Mouse (Mus musculus) fat pad, adult 2 months (tissue): ENCODE measurements around the gene Rad51b.
A peak's percentile ranks its signal among the peaks of the same experiment; 100 is the strongest.

Experiments used
- DNase-seq: peaks from one replicate; pipeline ENCODE4 v3.0.0-alpha.2; 2011; ENCODE audit warnings: low read depth, low spot score; ENCODE audit errors: extremely low read depth

Gene Rad51b

GRCm38 (mm10) chr12:79814312-79815091 is 517.4 kb downstream of the Rad51b start:
- DNase-seq = no peak

DNA sequence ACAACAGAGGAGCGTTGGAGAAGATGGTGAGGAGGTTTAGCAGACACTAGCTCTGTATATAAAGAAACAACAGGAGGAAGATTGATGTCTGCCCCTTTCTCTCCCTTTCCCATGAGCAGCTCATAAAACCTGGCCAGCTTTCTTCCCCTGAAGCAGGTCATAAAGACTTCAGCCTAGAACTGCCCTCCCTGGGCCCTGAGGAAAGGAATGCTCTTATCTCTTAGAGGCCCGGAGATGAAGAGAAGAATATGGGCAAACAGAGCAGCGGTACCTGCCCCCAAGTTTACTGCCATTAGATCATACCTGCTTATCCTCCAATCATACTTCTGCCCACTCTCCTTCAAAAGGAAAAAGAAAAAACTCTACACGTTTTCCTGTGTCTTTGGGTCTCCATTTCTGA is 519.2 kb downstream of the Rad51b start:
- no peak for DNase-seq

GRCm38 (mm10) chr12:79820228-79820958 is 523.3 kb downstream of the Rad51b start:
- DNase-seq = no peak

GRCm38 (mm10) chr12:79821901-79822300 is 524.8 kb downstream of the Rad51b start:
- DNase-seq = peak; percentile 88

- DNase-seq = no peak
Observed at GRCm38 (mm10) chr12:79822401-79822800, 525.3 kb downstream of the Rad51b start.

DNA sequence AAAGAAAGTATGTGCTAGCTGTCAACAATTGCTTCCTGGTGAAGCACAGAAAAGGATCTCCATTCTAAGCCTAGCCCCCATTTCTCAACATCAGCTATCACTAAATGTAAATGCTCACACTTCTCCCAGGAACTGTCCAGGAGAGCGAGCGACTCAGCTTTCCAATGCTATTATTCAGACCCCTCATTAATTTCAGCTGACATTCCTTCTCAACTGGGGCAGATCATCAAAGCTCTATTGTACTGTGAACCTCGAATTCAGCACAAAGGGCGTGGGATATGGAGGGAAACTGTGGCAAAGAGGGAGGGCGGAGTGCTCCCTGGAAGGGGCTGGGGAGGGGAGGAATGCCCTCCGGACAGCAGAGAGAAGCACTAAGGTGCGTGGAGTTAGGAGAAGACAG is 528.8 kb downstream of the Rad51b start:
- DNase-seq = no peak

GRCm38 (mm10) chr12:79827233-79827692 is 530.2 kb downstream of the Rad51b start:
- no peak for DNase-seq

GRCm38 (mm10) chr12:79827735-79828134 is 530.7 kb downstream of the Rad51b start:
- no peak for DNase-seq

DNA sequence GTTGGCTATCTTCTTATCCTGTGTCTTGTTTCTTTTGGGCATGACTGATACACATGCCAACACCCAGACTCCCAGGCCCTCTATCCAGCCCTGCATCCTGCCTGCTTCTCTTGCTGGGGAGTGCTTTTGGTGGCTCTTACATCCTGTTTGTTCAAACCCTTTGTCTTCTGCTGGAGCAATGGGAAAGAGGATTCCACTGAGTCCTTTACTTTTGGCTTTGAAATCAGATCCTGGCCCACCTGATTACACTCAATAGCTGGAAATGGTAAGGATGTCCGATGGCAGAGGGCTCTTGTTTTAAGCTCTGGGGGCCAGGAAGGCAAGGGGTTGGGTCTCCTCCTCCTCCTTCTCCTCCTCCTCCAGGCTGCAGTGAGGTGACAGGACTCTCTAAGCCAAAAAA is 533.6 kb downstream of the Rad51b start:
- no peak for DNase-seq

GRCm38 (mm10) chr12:79832611-79833010 is 535.5 kb downstream of the Rad51b start:
- DNase-seq = no peak

DNA sequence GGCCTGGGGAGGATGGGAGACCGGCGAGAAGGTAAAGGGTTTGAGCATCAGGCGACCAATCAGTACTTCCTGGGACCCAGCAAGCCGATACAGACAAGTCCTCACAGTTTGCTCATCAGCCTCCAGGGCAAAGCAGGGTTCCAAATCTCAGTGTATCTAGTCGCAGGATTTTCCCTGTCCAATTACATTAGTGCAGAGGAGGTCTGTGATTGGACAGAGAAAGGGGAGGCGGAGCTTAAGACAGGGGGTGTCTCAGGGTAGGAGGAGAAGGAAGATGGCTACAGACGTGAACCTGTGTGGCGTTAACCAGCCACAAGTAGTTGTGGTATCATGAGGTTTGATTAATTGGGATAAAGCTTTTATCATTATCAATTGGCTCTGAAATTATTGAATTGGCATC is 538.4 kb downstream of the Rad51b start:
- no peak for DNase-seq

GRCm38 (mm10) chr12:79838181-79838961 is 541.3 kb downstream of the Rad51b start:
- peak; percentile 55 for DNase-seq

DNA sequence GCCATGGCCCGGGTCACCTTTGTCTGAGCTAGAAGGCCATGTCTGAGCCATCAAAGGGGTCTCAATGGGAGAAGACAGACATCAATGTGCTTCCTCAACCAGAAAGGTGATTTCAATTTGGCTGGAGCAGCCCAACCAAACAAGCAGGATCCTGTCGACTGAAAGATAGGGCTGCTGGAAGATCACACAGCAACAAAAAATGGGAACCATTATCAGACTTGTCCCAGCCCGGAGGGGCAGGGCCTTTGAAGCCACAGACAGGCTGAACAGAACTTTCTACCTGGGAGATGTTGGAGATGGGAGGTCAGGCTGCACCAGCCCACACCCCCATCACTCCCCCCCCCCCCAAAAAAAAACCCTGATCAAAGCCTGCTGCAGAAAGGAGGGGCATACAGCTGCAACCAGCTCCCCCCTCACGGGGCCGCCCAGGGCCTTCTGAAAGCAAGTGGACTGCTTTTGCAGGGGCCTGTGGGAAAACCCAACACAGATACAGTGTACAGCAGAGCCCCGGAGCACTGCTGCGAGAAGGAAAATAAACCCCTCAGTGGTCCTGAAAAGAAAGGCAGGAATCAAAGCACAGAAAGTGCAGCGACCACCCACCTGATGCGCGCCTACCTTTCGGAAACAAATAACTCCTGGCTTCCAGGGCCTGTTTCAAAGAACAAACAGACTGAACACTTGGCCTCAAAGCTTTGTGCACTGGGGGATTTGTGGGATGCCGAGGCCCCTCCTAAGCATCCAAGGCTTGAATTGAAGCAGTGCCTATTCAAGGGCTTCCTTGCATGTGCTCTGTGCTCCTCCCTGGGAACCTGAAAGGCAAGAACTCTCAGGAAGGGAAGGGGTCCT is 542.2 kb downstream of the Rad51b start:
- DNase-seq = no peak

GRCm38 (mm10) chr12:79840465-79840864 is 543.4 kb downstream of the Rad51b start:
- no peak for DNase-seq

GRCm38 (mm10) chr12:79841248-79841647 is 544.2 kb downstream of the Rad51b start:
- no peak for DNase-seq

DNA sequence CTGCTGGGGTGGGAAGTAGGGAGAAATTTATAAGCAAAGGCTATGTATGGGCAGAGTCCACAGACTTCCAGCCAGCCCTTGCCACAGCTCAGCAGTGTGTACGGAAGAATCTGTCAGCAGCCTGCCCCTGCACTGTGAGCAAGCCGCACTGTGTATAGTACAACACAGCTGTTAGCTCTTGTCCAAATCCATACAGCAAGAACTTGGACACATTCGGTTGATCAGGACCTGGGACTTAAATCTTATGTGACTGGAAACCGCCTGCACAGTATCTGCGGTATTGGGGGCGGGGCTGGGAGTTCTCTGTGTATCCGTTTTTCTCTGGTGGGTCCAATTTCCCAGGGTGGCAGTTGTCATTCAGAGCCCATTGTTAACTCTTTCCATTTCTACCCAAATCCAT is 545.2 kb downstream of the Rad51b start:
- DNase-seq = no peak

DNA sequence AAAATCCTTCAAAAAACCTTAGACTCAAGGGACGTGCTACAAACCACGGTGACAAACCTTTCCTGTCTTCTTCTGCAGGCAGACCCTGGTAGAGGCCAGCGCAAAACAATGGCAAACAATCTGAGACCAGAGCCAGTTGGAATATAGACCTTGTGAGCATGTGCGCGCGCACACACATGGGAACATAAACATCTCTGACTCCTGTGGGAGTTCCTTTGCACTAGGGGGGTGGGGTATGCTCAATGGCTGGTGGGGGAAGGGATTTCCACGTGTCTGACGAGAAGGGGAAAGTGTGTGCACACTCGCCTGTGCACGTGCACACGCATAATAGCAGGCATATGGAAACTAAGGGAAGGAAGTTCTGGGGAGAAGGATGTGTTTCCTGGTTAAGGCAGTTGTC is 545.9 kb downstream of the Rad51b start:
- no peak for DNase-seq

DNA sequence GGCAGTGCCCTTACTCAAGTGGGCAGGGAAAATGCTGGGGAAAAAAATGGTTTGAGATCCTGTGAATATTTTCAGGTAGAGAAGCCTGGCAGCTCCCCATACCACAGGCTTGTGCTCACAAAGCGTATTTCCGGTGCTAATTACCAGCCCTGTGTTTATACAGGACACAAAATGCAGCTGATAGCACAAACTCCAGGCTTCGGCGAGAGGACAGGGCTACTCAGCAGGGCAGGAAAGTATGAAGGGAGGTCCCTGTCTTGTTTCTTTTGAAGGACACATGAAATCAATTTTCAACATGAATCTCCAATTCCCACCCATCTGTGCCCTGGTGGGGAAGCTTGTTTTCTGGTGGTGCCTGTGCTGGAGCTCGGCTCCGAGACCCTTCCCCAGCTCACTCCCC is 546.4 kb downstream of the Rad51b start:
- DNase-seq = no peak

DNA sequence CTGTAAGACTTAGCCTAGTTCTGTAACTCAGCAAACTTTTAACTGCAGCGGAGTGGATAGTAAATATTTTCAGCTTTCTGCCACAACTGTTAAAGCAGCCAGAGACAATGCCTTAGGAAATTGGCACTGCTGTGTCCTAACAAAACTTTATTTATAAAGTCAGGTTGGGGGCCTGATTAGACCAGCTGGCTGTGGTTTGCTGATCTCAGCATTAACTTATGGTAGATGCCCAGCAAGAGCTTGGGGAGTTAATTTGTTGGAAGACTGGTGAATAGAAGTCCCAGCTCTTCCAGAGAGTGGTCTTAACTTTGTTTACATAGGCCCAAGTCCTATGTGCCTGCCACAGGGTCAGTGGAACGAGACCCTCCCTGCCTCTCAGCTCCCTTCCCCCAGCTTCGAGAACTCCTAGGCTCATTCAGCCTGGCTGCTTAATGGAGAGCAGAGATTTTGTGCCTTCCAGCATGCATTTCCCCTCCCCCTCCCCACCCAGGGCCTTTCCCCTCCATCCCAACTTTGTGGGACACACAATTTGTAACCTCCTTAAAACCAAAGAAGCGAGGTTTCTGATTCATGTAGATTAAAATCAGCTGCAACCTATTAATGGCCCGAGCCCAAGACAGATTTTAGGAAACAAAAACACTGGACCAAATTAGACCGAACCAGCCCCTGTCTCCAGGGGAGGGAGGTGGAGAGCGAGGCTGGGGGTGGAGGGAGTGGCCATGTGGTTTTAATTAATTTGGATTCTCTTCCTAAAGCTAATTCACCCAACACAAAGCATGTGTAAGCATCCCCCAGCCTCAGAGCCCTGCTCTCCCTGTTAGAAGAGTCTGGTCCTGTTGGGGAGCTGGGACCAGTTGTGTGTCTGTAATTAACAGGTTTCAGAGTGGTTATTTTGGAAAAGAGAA is 549.4 kb downstream of the Rad51b start:
- no peak for DNase-seq

DNA sequence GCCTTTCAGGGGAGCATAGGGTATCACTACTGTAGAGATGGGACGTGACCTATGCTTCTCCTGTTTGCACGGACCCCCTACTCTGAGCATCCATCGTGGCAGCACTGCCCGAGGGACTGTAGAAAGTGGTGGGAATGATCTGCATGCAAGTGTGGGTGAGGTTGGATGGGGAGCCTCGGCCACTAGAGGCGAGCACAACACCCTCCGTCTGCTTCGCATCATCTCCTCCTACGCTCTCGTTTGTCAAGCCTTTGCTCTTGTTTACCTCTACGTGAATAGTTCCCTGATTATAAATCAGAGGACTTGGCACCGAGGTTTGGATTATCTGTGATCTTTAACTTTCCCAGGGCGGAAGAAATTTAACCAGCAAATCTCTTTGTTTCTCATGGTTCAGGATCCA is 551.5 kb downstream of the Rad51b start:
- no peak for DNase-seq
